Mouse (Mus musculus) E14TG2a.4 (cell line): ENCODE measurements around the gene Rptor.

Experiments
- H3K27me3 ChIP-seq: 2 replicates; pipeline ENCODE4 v1.6.1; 2014; ENCODE audit warnings: low read length, control low read depth; ENCODE audit not compliant: insufficient read depth
- H3K36me3 ChIP-seq: 2 replicates; pipeline ENCODE4 v1.6.1; 2014; ENCODE audit warnings: low read length, control low read depth; ENCODE audit not compliant: insufficient read depth
- H3K4me1 ChIP-seq: replicated peaks from 2 replicates; pipeline ENCODE4 v1.6.1; 2014; ENCODE audit warnings: low read depth, low read length, control low read depth
- H3K4me3 ChIP-seq: replicated peaks from 2 replicates; pipeline ENCODE4 v1.5.1; 2014; ENCODE audit warnings: mild to moderate bottlenecking, low read length
- H3K9me3 ChIP-seq: 2 replicates; pipeline ENCODE4 v1.6.1; 2014; ENCODE audit warnings: low read length, control low read depth
- CTCF ChIP-seq: conservative IDR thresholded peaks from 2 replicates; pipeline ENCODE4 v1.5.1; 2014; ENCODE audit warnings: low read length
- NANOG ChIP-seq: IDR thresholded peaks from 2 replicates; pipeline ENCODE4 v1.6.1; 2014; ENCODE audit warnings: borderline replicate concordance, low read length, mixed read lengths
- POU5F1 ChIP-seq: IDR thresholded peaks from 2 replicates; pipeline ENCODE4 v1.6.1; 2014; ENCODE audit warnings: low read length, borderline replicate concordance

The Rptor gene

DNA sequence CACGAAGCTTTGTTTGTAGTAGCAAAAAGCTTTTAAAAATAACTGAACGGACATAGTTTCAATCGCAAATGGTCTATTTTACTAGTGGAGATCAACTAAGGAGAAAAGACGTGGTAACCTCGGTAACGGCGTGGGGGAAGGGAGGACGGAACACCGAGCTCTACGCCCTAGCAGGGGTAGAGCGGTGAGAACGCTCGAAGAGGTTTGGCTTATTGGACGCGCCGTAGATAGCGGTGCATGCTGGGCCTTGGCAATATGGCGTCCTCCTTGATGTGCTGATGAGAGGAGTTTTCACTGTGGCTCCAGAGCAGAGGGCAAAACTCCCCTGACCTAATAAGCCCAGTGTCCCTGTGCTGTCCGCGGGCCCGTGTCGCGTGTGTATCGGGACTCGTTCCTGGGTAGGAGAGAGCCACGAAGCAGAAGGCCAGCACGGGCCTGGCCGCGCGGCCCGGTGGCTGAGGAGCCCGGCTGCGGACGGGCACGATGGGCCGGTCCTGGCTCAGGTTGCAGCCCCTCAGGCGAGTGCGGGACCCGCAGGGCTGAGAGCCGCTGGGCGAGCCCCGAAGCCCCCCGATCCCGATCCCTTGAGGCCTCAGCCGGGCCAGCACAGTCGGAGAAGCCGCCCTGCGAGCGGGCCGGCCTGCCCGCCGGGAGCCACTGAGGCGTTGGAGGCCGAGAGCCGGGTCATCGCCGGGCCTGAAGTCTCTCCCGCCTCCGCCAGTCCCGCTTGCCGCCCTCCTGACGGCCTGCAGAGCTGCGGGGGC is at the start of gene Rptor:
TSS of gene Rptor (plus strand) at position 143 of the 764 bp plus-strand sequence.
- Histone ChIP-seq H3K9me3 (no peaks in the 10 kb centered on the region), H3K36me3 (peaks cover 19% of the 10 kb centered on the region), H3K4me1 (peaks cover 35% of the 10 kb centered on the region), H3K27me3 (no peaks in the 10 kb centered on the region), H3K4me3 (peak within 1 kb of the TSS; percentile 100)
- TF ChIP-seq POU5F1 = no peak

DNA sequence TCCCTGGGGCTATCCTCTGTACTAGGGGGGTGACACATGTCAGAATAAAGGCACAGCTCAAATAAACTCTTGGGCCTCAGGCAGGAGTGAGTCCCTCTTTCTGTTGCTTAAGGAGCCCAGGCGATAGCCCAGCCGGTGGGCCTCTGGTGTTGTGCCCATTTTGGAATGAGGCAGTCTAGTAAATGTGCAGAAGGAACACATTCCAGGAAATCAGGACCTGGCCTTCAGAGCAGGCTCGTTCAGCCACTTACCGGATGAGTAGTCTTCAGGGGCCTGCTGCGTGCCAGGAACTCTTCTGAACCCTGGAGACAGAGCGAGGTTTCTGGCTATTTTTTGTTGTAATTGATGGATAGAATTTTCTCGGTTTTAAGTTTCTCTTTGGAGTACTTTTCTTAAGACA is 48.0 kb upstream of the Rptor start:
- no peaks in the 10 kb centered on the region for H3K9me3 ChIP-seq
- TF ChIP-seq NANOG (no peak), POU5F1 (no peak), CTCF (no peak)
- peaks cover 76% of the 10 kb centered on the region for H3K27me3 ChIP-seq
- no peak overlapping the region for H3K4me3 ChIP-seq
- H3K36me3 ChIP-seq = no peaks in the 10 kb centered on the region
- H3K4me1 ChIP-seq = peaks cover 33% of the 10 kb centered on the region

DNA sequence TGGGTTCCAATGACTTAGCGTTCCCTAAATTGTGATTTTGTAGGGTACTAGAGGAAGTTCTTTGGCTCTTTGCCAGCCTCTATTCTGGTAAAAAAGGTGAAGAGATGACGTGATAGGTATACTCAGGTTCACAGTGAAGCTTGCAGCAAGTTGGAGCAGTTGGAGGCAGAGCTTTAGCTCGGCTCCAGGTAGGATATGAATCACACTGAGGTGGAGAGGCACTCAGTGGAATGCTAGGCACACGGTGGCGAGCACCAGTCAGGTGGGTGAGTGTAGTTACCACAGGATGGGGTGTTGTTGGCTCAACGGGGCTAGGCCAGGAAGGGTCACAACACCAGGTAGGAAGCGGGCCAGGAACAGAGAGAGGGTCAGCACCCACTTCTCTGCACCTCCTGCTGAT is 47.5 kb upstream of the Rptor start:
- TF ChIP-seq NANOG (no peak), POU5F1 (no peak), CTCF (no peak)
- Histone ChIP-seq H3K4me1 (peaks cover 33% of the 10 kb centered on the region), H3K36me3 (no peaks in the 10 kb centered on the region), H3K9me3 (no peaks in the 10 kb centered on the region), H3K4me3 (no peak overlapping the region), H3K27me3 (peaks cover 74% of the 10 kb centered on the region)

DNA sequence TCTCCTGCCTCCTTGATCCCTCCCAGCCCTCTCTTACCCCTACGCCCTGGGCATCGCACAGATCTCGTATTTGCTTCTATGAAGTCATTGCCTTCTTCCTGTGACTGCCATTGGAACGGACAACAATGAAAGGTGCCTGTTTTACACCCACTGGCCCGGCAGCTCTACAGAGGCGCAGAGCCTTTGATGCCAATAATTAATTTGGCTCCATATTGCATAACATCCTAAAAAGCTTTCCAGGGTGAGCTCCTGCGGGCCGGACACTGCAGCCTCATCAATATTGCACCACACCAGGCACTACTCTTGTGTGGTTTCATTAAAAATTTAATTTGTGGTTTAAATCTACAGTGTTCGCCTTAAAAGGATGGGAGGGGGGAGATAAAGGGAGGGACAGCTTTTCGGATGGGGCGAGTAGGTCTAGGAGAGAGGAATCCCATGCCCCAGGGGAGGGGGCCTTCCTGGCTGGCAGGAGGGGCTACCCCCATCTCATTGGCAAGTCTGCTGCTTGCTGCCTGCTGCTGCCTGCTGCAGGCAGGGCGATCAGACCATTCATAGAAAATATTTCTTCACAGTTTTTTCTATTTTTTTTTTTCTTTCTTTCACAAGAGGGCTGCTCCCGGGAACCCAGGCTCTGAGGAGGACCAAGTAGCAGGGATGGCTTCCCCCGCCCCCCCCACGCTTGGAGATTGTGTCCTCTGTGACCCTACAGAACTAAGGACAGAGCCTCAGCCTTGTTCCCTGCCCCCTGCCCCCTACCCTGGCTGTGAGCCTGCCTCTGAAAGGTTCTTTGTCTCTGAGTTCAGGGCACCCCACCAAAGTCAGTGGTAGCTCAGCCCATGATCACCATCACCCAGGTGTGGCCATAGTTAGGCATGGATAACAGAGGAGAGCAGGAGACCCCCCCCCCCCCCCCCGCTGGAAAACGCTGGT is 44.5 kb upstream of the Rptor start:
- no peaks in the 10 kb centered on the region for H3K36me3 ChIP-seq
- TF ChIP-seq CTCF (no peak), NANOG (no peak), POU5F1 (no peak)
- H3K9me3 ChIP-seq = no peaks in the 10 kb centered on the region
- peaks cover 36% of the 10 kb centered on the region for H3K4me1 ChIP-seq
- H3K4me3 ChIP-seq = no peak overlapping the region
- H3K27me3 ChIP-seq = peaks cover 60% of the 10 kb centered on the region

DNA sequence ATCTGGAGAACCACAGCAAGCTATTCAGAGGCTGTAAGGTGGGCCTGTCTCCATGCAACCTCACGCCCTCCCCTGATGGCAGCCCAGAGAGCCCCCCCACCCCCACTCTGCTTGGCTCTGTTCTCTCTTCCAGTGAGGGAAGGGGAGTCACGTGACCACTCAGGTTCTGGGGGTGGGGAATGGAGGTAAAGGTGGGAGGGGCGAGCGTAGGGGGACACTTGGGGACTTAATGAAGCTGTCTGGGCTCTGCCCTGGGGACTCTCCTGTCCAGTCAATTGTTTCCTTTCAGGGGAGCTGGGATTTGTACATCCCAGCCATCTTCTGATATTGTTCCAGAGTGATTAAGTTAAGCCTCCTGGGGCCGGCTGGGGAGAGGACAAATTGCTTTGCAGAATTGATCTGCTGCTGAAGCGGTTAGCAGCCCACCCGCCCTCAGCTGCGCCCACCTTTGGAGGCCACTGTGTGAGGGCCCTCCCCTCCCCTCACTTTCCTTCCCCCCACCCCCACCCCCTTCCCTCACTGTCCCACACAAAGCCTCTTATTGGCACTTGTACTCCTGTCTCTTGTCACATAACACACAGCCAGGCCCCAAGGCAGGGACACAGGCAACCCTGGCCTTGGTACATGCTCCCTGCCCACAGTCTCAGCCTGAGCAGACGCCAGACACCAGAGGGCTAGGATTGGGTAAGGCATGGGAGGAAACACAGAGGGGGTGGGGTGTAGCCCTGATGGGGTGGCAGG is 43.7 kb upstream of the Rptor start:
- H3K4me3 ChIP-seq = no peak overlapping the region
- no peaks in the 10 kb centered on the region for H3K9me3 ChIP-seq
- TF ChIP-seq NANOG (no peak), CTCF (no peak), POU5F1 (no peak)
- H3K4me1 ChIP-seq = peaks cover 43% of the 10 kb centered on the region
- peaks cover 61% of the 10 kb centered on the region for H3K27me3 ChIP-seq
- H3K36me3 ChIP-seq = no peaks in the 10 kb centered on the region

DNA sequence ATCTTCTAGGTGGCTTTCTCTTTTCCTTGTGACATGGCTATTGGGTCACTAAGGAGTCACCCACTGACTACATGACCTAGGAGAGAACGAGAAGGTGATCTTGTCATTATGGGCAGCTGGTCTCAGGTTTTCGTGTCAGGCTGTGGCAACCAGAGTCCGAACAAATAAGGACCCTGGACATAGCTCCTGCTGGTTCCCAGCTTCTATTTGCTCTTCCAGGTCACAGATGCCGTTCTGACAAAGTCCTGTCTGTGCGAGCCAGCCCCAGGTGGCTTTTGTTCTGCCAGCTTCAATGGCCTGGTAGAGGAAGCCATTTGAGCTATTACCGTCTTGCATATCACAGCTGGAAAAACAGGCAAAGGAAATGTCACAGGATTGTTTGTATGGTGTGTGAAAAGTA is 40.4 kb upstream of the Rptor start:
- Histone ChIP-seq H3K9me3 (no peaks in the 10 kb centered on the region), H3K4me1 (peaks cover 65% of the 10 kb centered on the region), H3K27me3 (peaks cover 55% of the 10 kb centered on the region), H3K4me3 (no peak overlapping the region), H3K36me3 (no peaks in the 10 kb centered on the region)
- TF ChIP-seq POU5F1 (no peak), NANOG (no peak), CTCF (no peak)

DNA sequence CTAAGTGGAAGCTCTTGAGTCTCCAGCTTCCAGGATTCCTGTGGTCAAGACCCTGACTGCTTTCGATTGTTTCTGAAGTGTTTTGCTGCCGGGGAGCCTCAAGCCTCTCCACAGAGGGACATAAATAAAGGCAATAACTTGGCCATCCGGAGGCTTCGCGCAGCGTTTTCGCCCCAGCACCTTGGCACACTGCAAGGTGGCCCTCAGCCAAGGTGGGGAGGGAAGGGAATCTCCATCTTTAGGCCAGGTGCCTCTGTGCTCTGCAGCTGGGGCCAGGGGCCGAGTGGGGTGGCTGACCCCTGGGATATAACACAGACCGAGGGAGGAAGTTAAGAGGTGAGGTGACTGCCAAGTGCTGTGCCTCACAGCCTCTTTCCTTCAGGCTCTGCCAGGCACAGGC is 39.5 kb upstream of the Rptor start:
- Histone ChIP-seq H3K4me3 (no peak overlapping the region), H3K36me3 (no peaks in the 10 kb centered on the region), H3K9me3 (no peaks in the 10 kb centered on the region), H3K4me1 (peaks cover 56% of the 10 kb centered on the region), H3K27me3 (peaks cover 58% of the 10 kb centered on the region)
- TF ChIP-seq CTCF (no peak), NANOG (no peak), POU5F1 (no peak)

DNA sequence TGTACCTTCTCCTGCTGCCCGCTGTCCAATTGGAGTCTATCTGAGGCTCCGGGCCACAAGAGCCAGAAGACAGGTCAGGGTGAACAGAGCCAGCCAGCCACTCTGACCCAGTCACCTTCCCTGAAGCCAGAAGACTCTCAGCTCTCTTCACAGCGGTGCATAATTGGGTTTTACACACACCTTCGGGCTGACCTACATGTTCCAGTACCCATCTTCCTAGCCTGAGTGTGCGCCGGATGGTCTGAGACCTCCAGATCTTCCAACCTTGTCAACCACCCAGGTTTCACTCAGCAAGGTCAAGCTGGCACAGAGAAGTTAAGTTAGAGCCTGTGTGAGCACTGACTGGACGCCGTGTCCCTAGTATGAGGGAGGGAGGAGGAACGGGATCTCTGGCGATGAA is 38.3 kb upstream of the Rptor start:
- Histone ChIP-seq H3K36me3 (no peaks in the 10 kb centered on the region), H3K4me3 (peak overlapping the region; percentile 37; the same call in 1 of the 2 replicates), H3K9me3 (no peaks in the 10 kb centered on the region), H3K4me1 (peaks cover 45% of the 10 kb centered on the region), H3K27me3 (peaks cover 59% of the 10 kb centered on the region)
- TF ChIP-seq NANOG = no peak
- no peak for TF ChIP-seq CTCF
- TF ChIP-seq POU5F1 = no peak
